Mouse (Mus musculus) small intestine, adult 2 months (tissue): Measurements from ENCODE around the gene 6030468B19Rik. TPM values are rescaled to one million over a fixed set of nuclear protein-coding genes. Genes with fewer than 3 reads are reported as not detected.

Experiments
- H3K27ac ChIP-seq: fragments of 200-500 bp; 2 replicates; pipeline ENCODE4 v1.5.1; 2012; ENCODE audit warnings: low read depth, low read length, control low read depth, inconsistent platforms; ENCODE audit not compliant: insufficient read depth
- H3K27me3 ChIP-seq: fragments of 200-500 bp; 2 replicates; pipeline ENCODE4 v1.6.1; 2012; ENCODE audit warnings: mild to moderate bottlenecking, moderate library complexity, low read length, inconsistent platforms; ENCODE audit not compliant: control insufficient read depth, insufficient read depth
- H3K36me3 ChIP-seq: fragments of 200-500 bp; 2 replicates; pipeline ENCODE4 v1.6.1; 2012; ENCODE audit warnings: mild to moderate bottlenecking, low read length, control low read depth, inconsistent platforms; ENCODE audit not compliant: control insufficient read depth, insufficient read depth
- H3K4me1 ChIP-seq: fragments of 200-500 bp; 2 replicates; pipeline ENCODE4 v1.6.1; 2012; ENCODE audit warnings: low read length, inconsistent platforms, mixed read lengths; ENCODE audit not compliant: control insufficient read depth, insufficient read depth, insufficient read length
- H3K4me3 ChIP-seq: fragments of 200-500 bp; 2 replicates; pipeline ENCODE4 v1.5.1; 2012; ENCODE audit warnings: low read depth, mild to moderate bottlenecking, control low read depth, inconsistent platforms, low read length, moderate library complexity
- CTCF ChIP-seq: fragments of 200-500 bp; IDR thresholded peaks from 2 replicates; pipeline ENCODE4 v1.5.1; 2012; ENCODE audit warnings: low read depth, mild to moderate bottlenecking, control low read depth, inconsistent platforms, low read length, moderate library complexity, mixed read lengths; ENCODE audit not compliant: insufficient replicate concordance, insufficient read length; ENCODE audit errors: extremely low read depth
- POLR2A ChIP-seq: fragments of 200-500 bp; IDR thresholded peaks from 2 replicates; pipeline ENCODE4 v1.6.1; 2012; ENCODE audit warnings: low read depth, mild to moderate bottlenecking, control low read depth, inconsistent platforms, low read length, moderate library complexity
- WGBS: fragments of 180-500 bp; shearing (Covaris S2); methylation state at CpG from one replicate; pipeline ENCODE4 v1.1.7; 2018; 5-methylcytosine and 5-hydroxymethylcytosine counted together
- polyA plus RNA-seq: library from polyadenylated mRNA; depleted of rRNA; stranded (reverse); fragments of >200 nt; gene quantifications from 2 replicates; pipeline ENCODE4 v1.2.3, GENCODE M21; 2012; rRNA removed

The 6030468B19Rik gene
- polyA plus RNA-seq: 0.09 and 0.47 TPM in 2 replicates

DNA sequence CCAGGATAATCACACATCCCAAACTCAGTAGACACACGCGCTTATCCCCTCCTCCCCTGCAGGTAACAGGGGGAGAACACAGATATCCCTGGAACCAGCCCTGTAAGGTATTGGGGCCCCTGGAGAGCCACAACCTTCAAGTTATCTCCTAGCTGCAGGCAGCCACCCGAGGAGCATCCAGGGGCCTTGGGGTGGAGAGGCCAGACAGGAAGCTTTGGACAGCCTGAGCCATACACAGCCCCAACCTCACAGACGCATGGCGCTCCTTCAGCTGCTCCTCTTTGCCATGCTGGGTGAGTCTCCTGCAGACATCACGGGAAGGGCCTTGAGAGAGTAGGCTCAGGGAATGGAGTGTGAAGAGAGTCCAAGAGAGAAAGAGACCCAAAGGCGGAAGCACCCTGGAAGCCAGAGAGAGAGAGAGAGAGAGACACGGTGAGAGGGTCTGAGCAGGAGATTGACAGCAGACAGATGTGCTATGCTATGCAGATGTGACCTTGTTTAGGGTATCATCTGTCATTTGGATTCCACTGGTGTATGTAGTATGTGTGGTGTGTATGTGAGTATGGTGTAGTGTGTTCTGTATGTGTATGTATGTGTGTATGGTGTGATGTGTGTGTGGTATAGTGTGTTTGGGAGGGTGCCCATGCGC is at the start of gene 6030468B19Rik:
TSS of gene 6030468B19Rik (plus strand) at position 150 of the 649 bp plus-strand sequence.
- 76% methylated on average over 9 of the region's 9 CpGs for WGBS
- Histone ChIP-seq H3K4me1 (peaks cover under 1% of the 10 kb centered on the region), H3K27me3 (no peaks in the 10 kb centered on the region), H3K4me3 (no peak within 1 kb of the TSS), H3K36me3 (no peaks in the 10 kb centered on the region), H3K27ac (no peak within 1 kb of the TSS)
- TF ChIP-seq POLR2A: no peak
- TF ChIP-seq CTCF: no peak

DNA sequence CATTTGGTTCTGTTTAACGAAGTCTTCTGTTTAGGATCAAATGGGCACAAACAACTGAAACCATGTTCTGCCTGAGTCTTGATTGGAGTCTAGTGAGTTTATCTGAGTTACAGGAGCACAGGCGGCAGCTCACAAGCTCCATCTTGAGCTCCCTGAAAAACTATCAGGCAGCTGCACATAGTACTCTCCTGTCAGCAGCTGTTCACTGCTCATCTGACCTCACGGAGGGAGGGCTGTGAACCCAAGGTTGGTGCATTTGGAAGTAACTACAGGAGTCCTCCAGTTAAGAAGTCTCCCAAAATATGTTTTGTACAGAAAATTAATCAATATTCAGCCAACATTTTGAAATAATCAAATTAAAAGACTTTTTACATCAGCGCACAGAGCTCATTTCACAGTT is 48.8 kb upstream of the 6030468B19Rik start:
- Histone ChIP-seq H3K27me3 (no peaks in the 10 kb centered on the region), H3K36me3 (peaks cover 61% of the 10 kb centered on the region), H3K4me3 (no peak overlapping the region), H3K4me1 (no peaks in the 10 kb centered on the region), H3K27ac (no peak overlapping the region)
- no peak for TF ChIP-seq POLR2A
- no peak for TF ChIP-seq CTCF
- WGBS: 94% methylated on average over 4 of the region's 4 CpGs

DNA sequence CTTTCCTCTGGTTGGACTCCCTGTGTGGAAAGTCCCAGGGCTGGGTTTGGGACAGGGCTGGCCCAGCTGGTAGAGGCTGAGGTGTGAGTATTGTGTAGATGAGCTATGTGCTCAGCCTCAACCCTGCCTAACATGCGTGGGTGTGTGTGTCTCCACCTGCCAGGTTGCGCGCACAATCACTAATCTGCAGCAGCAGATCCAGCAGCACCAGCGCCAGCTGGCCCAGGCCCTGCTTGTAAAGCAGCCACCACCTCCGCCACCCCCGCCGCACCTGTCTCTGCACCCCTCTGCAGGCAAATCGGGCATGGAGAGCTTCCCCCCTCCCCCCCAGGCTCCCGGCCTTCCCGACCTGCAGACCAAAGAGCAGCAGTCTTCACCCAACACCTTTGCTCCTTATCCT is 48.0 kb upstream of the 6030468B19Rik start:
- Histone ChIP-seq H3K4me3 (no peak overlapping the region), H3K36me3 (peaks cover 63% of the 10 kb centered on the region), H3K4me1 (no peaks in the 10 kb centered on the region), H3K27me3 (no peaks in the 10 kb centered on the region), H3K27ac (no peak overlapping the region)
- 79% methylated on average over 10 of the region's 10 CpGs for WGBS
- TF ChIP-seq CTCF: no peak
- no peak for TF ChIP-seq POLR2A

DNA sequence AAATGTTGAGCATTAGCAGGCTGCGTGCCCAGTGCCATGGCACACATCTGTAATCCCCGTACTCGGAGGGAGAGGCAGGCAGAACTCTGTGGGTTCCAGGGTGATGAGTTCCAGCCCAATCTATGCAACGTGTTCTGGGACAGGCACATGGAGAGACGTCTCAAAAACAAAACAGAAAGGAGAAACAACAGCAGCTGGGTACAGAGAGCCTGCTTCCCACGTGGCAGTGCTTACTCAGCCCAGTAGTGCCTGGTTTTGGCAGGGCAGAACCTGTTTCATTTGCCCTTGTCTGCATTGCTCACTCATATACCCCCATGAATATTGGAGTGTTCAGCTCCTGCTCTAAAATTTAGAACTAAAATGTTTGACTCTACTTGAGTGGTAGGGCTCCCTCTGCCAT is 45.9 kb upstream of the 6030468B19Rik start:
- no peak overlapping the region for H3K27ac ChIP-seq
- H3K4me1 ChIP-seq: no peaks in the 10 kb centered on the region
- no peak overlapping the region for H3K4me3 ChIP-seq
- H3K36me3 ChIP-seq: peaks cover 64% of the 10 kb centered on the region
- TF ChIP-seq POLR2A: no peak
- no peak for TF ChIP-seq CTCF
- H3K27me3 ChIP-seq: no peaks in the 10 kb centered on the region
- WGBS: 34% methylated on average over 6 of the region's 6 CpGs

DNA sequence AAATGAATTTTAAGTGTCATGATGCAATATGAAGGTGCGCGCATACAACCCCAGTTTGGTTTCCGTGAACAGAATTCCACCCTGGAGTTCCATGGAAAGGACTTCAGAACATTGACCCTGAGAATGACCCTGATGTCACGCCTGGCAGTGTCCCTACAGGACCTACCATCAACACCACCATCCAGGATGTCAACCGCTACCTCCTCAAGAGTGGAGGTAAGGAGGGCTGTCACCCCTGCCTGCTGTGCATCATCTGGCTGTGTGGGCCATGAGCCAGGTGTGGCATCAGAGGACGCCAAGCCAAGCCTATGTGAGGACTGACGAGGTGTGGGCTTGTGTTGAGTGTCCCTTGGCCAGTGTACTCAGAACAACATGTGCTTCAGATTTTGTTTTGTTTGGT is 41.6 kb upstream of the 6030468B19Rik start:
- H3K36me3 ChIP-seq: peaks cover 66% of the 10 kb centered on the region
- H3K4me1 ChIP-seq: no peaks in the 10 kb centered on the region
- H3K27ac ChIP-seq: no peak overlapping the region
- TF ChIP-seq POLR2A (no peak), CTCF (no peak)
- WGBS: 97% methylated on average over 7 of the region's 7 CpGs
- no peak overlapping the region for H3K4me3 ChIP-seq
- H3K27me3 ChIP-seq: no peaks in the 10 kb centered on the region

DNA sequence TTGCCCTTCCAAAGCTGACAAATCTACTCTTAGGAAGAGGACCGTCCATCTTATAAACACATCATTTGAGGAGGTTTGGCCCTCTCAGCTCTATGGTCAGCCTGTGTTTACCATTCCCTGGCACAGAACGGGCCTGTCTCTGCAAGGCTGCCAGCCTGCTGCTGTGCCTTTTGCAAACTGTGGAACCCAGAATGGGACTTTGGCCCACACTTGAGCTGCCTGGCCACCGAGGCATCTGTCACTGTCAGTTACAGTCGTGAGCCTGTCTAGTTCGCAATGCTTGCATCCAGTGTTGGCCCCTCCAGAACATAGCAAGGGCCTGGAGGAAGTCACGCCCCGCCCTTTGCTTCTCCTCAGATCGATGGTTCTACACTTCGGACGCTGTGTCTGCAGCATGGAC is 38.2 kb upstream of the 6030468B19Rik start:
- Histone ChIP-seq H3K4me3 (no peak overlapping the region), H3K27ac (no peak overlapping the region), H3K36me3 (peaks cover 58% of the 10 kb centered on the region), H3K27me3 (no peaks in the 10 kb centered on the region), H3K4me1 (no peaks in the 10 kb centered on the region)
- 86% methylated on average over 10 of the region's 10 CpGs for WGBS
- TF ChIP-seq CTCF (no peak), POLR2A (no peak)

DNA sequence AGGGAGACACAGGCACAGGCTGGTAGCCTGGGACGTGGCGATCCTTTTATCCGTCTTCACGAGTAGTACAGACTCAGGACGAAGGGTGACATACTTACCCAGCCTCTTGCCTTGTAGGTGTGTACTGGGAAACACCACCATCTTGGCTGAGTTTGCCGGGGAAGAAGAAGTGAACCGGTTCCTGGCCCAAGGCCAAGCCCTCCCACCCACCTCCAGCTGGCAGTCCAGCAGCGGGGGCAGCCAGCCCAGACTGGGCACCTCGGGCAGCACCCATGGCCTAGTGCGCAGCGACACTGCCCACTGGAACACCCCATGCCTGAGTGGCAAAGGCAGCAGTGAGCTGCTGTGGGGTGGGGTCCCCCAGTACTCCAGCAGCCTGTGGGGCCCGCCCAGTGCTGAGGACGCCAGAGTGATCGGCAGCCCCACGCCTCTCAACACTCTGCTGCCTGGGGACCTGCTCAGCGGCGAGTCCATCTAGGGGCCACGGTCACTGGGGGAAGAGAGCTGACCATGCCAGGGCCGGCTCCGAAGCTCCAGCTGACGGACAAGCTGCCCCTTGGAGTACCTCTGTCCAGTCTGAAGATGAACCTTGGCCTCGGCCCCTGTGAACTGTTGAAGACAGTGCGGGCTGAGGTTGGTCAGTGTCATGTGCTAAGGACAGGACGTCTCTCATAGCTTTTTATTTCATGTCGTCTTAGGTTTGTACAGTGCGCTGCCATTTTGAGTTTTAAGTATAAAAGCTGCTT is 36.9 kb upstream of the 6030468B19Rik start:
- H3K36me3 ChIP-seq: peaks cover 61% of the 10 kb centered on the region
- 91% methylated on average over 26 of the region's 26 CpGs for WGBS

More for the DNA sequence above, 36.9 kb upstream of the 6030468B19Rik start:
- Histone ChIP-seq H3K27ac (no peak overlapping the region), H3K4me3 (no peak overlapping the region), H3K4me1 (no peaks in the 10 kb centered on the region), H3K27me3 (no peaks in the 10 kb centered on the region)
- TF ChIP-seq POLR2A (no peak), CTCF (no peak)
